Mouse (Mus musculus) granulocyte monocyte progenitor cell, adult 5-6 weeks (primary cell): ENCODE measurements around the gene Pepd. TPM values are rescaled to one million over a fixed set of nuclear protein-coding genes. Genes with fewer than 3 reads are reported as not detected.

Experiments used
- ATAC-seq: replicated peaks from 2 replicates; pipeline ENCODE4 v1.8.0; 2016; ENCODE audit warnings: mild to moderate bottlenecking, moderate TSS enrichment, inconsistent platforms; ENCODE audit not compliant: poor library complexity, severe bottlenecking
- total RNA-seq, 2 experiments: library from RNA; stranded (forward) in 1 of 2; stranded (reverse) in 1 of 2; fragments of 200-712, 200-1000 nt in 1 of 2; fragments of >200 nt in 1 of 2; fragmentation: Nextera tagmentation in 1 of 2; gene quantifications; 2 replicates each; pipeline ENCODE4 v1.2.3; 2014 to 2017

Gene Pepd
- total RNA-seq, 2 experiments from 2014 or later: 33.0 to 36.1 TPM

- no peak for ATAC-seq
Observed at GRCm38 (mm10) chr7:35050540-35050939, 138.4 kb downstream of the Pepd start.

DNA sequence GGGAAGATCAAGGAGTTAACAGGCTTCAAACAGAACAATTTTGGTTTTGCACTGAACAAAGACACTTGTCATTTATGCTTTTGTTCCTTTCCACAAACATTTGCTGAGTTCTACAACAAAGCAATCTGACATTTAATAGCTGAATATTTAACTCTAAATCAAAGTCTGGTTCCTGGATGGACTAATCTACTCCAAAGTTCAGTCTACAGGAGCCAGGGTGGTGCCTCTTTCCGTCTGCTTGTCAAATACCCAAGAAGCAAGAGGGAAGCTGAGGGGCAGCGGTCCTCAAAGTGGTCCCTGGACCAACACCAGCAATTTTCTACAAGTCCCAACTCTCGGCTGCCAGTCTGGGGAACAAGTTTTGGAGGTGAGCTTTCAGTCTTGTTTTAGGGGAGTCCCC lies 141.0 kb downstream of the Pepd start:
- ATAC-seq: no peak

GRCm38 (mm10) chr7:35054286-35054685 lies 142.1 kb downstream of the Pepd start:
- ATAC-seq: no peak

DNA sequence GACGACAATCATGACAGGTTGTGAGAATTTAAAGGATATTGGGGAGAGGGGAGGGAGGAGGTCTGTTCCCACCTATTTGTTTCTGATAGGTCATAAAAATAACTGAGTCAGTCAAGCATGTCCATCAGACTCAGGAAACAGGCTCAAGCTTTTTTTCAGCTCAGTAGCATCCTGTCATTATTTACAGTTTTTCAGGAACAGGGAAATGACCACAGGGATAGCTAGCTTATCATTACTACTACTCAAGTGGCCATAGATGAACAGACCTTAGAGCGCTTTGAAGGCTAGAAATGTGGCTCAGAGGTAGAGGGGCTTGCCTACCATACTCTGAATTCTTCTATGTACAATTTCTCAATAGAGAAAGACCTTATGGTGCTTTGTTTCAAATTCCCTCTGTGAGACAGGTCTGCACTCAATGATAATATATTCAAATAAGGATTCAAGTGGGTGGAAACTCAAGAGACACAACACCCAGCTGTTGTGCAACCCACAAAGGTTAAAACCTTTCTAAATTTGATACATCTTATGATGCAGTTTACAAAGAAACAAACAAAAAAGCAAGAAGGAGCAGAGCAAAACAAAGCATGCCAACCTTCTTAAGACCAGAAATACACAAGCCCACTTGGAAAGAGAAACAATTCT lies 142.9 kb downstream of the Pepd start:
- ATAC-seq: no peak

- ATAC-seq: peak; percentile 23
Observed at GRCm38 (mm10) chr7:35055619-35056435, 143.6 kb downstream of the Pepd start.

- peak; percentile 91 for ATAC-seq
Observed at GRCm38 (mm10) chr7:35056436-35056864, 144.3 kb downstream of the Pepd start, which contains the start of gene Cebpg. Cebpg (minus strand) TSS chr7:35056573.

DNA sequence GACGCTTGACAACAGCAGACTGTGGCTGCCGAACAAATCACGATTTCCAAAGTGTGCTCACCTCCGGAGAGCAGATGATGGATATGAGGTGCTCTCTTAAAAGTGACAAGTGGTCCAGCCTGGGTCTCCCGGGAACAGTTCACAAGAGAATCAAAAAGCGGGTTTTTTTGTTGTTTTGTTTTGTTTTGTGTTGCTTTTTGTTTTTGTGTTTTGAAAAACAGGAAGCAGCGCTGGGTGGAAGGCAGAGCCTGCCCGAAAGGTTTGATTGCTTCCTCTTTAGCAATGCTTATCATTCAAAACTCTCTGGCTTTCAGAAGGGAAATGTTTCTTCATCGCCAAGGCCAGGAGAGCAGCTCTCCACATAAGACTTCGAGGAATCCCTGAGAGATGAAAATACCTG lies 144.8 kb downstream of the Pepd start:
- ATAC-seq: peak; percentile 60

DNA sequence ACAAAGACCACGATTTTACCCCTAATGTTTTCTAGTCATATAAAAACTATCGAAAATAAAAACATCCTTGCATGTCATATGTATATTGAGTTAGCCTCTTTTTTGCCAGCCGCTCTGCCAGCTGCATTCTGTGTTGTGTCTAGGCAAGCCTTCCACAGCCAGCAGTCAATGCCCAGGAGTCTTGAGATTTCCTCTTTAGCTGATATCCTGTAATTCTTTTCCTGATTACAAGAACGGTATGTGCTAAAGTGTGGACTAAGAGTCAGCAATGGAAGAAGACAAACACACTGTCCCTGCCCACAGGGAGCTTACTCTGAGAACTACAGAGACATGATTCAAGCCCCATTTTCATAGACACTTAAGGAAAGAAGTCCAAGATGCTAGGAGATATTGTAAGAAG lies 145.4 kb downstream of the Pepd start:
- no peak for ATAC-seq

DNA sequence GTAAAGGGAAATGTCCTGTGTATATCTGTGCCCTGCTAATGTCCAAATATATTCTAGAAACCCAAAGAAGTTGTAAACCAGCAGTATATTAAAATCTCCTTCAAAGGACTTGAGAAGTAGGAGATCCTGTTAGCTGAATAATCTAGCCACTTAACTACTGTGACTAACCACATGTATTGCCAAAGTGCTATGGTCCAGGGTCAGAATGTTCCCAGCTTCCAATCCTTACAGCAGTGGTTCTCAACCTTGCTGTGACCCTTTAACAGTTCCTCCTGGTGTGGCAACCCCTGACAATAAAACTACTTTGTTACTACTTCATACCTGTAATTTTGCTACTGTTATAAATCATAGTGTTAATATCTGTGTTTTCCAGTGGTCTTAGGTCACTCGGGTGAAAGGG lies 146.2 kb downstream of the Pepd start:
- no peak for ATAC-seq

- ATAC-seq: no peak
Observed at GRCm38 (mm10) chr7:35059467-35059866, 147.3 kb downstream of the Pepd start.

- peak; percentile 83 for ATAC-seq
Observed at GRCm38 (mm10) chr7:35064286-35065258, 152.4 kb downstream of the Pepd start.

DNA sequence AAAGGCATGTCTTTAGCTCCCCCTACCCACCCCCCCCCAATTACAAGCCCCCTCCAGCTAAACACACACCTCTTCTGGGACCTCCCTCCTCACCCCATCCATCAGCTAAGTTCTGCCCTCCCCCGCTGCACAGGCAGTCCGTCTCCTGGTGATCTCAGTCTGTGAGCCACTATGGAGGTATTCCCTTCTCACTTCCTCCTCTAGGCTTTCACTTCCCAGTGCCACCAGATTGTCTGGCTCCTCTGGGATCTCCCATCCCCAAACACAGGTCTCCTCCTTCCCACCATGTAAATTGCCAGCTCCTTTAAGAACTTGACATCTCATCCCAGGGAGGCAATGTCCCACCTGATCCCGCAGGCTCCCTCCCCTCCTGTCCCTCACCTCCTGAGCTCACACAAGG lies 153.8 kb downstream of the Pepd start:
- ATAC-seq: peak; percentile 54

GRCm38 (mm10) chr7:35066640-35067212 lies 154.5 kb downstream of the Pepd start:
- ATAC-seq: peak; percentile 53

DNA sequence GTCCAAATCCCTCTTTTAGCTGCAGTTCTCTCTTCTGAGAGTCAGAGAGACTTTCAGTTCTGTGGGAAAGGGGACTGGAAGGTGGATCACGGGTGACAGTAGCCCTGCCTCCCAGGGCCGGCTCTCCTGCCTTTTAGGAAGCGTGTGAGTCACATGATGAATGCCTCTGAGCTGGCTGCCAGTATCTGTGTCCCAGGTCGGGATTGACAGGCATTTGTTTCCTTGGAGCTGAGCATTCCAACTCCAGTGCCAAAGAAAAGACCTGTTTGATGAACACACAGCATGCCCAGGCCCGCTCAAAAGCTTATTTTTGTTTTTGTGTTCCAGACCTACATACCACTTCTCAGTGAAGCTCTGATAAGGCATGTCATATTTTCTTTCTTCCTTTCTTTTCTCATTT lies 164.5 kb downstream of the Pepd start:
- ATAC-seq: no peak

DNA sequence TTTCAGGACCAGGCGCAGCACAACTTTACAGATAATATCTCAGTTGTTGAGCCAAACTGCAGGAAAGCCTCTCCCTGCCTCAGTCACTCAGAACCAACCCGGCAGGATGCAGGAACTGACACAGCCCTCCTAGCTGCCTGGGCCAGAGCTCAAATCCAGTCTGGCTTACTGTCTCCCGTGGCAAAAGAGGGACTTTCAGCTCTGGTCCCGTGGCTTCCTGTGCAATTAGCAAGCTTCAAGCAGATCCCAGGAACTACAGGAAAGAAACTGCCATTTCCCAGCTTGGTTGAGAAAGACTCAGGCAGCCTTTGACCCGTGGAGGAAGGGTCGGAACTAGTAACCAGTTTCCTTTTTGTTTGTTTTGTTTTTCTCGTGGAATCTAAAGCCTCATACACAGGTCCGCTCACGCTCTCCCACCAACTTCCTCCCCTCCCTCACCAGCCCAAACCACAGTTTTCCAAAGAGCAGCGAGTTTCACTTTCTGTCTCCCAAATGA lies 168.7 kb downstream of the Pepd start:
- peak; percentile 64 for ATAC-seq

DNA sequence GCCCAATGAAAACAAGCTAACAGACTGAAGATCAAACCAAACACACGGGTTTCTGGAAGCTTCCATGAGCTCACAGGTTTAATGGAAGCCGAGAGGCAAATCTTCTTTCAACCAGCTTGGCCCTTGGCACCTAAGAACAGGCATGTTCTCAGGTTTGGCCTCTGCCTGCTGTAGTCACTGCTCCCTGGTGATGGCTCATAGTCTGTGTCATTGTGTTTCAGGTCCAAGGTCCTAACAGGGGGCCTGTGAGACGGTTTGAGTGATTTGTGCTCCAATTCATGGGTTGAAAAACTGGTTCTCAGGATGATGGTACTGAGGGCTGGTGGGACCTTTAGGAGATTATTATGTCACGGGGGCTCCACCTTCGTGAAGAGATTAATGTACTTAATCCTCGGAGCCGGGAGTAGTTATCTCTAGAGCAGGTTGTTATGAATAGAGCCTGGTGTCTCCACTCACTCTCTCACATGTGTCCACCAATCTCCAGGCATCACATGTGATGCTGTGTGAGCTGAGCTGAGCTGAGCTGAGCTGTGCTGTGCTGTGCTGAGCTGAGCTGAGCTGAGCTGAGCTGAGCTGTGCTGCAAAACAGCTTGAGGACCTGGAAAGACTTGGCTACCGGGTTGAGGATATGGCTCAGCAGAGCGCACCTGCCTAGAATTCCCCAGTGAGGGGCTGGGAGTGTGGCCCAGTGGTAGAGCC lies 169.4 kb downstream of the Pepd start:
- ATAC-seq: no peak

- ATAC-seq: no peak
Observed at GRCm38 (mm10) chr7:35084565-35085360, 172.6 kb downstream of the Pepd start.

DNA sequence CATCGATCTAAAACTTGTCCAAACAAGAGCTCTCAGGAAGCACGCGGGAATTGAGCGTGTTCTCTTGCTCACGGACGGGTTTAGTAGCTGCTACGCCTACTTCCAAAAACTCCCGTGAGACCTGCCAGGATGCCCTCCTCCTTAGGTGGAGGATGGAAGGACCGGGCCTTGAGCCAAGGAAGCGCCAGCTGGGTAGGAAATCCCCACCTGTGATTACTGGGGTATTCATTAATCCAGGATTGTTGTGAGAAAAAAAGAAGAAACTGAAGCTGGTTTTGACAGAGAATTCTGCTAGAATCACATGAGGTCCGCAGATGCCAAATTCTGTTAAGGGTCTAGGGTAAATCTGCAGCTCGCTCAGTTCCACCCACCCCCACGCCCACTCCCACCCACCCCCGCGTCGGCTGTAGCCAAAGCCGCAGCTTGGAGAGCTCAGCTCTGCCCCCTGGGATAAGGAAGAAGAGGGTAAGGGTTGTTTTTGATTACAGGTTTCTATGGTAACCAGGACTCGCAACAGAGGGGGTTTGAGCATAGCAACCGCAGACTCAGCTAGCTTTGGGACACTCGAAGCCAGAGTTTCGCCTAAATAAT lies 174.2 kb downstream of the Pepd start:
- peak; percentile 89 for ATAC-seq
